Mouse (Mus musculus) testis, adult 2 months (tissue): Measurements from ENCODE around the gene 9930111J21Rik2.
"Not testable (repeated sequence)": the region's sequence is repeated elsewhere in the genome, so short reads cannot be mapped to it uniquely, and the experiment has no call there.

ENCODE experiments used
- CTCF ChIP-seq: fragments of 200-500 bp; IDR thresholded peaks from 2 replicates; pipeline ENCODE4 v1.5.1; 2012; ENCODE audit warnings: low read depth, mild to moderate bottlenecking, inconsistent platforms, low read length, moderate library complexity; ENCODE audit not compliant: control insufficient read depth, insufficient read depth, insufficient replicate concordance
- POLR2A ChIP-seq: fragments of 200-500 bp; IDR thresholded peaks from 2 replicates; pipeline ENCODE4 v1.6.1; 2012; ENCODE audit warnings: low read depth, mild to moderate bottlenecking, inconsistent platforms, low read length, moderate library complexity; ENCODE audit not compliant: control insufficient read depth

- not testable (repeated sequence) for TF ChIP-seq POLR2A, CTCF
Observed at GRCm38 (mm10) chr11:49006785-49007184, 44.3 kb downstream of the 9930111J21Rik2 start.
